Mouse (Mus musculus) kidney, postnatal 0 days (tissue): Measurements from ENCODE around the gene Nt5dc1. TPM values are rescaled to one million over a fixed set of nuclear protein-coding genes. Genes with fewer than 3 reads are reported as not detected.
"Not testable (repeated sequence)": the region's sequence is repeated elsewhere in the genome, so short reads cannot be mapped to it uniquely, and the experiment has no call there.

Experiments
- ATAC-seq: fragments of 200-750 bp; cut with Nextera tagmentation; replicated peaks from 2 replicates; pipeline ENCODE4 v1.8.0; 2017; ENCODE audit warnings: low read depth, moderate number of reproducible peaks, moderate TSS enrichment, moderate library complexity; ENCODE audit not compliant: low FRiP score
- DNase-seq: peaks from one replicate; pipeline ENCODE4 v3.0.0-alpha.2; 2016; ENCODE audit warnings: low spot score
- H3K27ac ChIP-seq: fragments of 300-500 bp; sonication (generic); 2 replicates; pipeline ENCODE4 v1.5.1; 2014; ENCODE audit warnings: mild to moderate bottlenecking
- H3K27me3 ChIP-seq: fragments of 300-500 bp; sonication (generic); 2 replicates; pipeline ENCODE4 v1.6.1; 2014; ENCODE audit warnings: low read length, mixed read lengths; ENCODE audit not compliant: insufficient read depth
- H3K36me3 ChIP-seq: fragments of 300-500 bp; sonication (generic); 2 replicates; pipeline ENCODE4 v1.6.1; 2014; ENCODE audit warnings: low read length, mixed read lengths; ENCODE audit not compliant: insufficient read depth
- H3K4me1 ChIP-seq: fragments of 300-500 bp; sonication (generic); replicated peaks from 2 replicates; pipeline ENCODE4 v1.6.1; 2014; ENCODE audit warnings: antibody characterized with exemption, low read length, mixed read lengths; ENCODE audit not compliant: insufficient read depth
- H3K4me2 ChIP-seq: fragments of 300-500 bp; sonication (generic); 2 replicates; pipeline ENCODE4 v1.6.1; 2014; ENCODE audit warnings: mild to moderate bottlenecking, low read length, moderate library complexity, mixed read lengths
- H3K4me3 ChIP-seq: fragments of 300-500 bp; sonication (generic); replicated peaks from 2 replicates; pipeline ENCODE4 v1.5.1; 2014; ENCODE audit warnings: low read depth, low read length
- H3K9ac ChIP-seq: fragments of 300-500 bp; sonication (generic); 2 replicates; pipeline ENCODE4 v1.6.1; 2014; ENCODE audit warnings: low read depth, low read length
- H3K9me3 ChIP-seq: fragments of 300-500 bp; sonication (generic); replicated peaks from 2 replicates; pipeline ENCODE4 v1.6.1; 2016; ENCODE audit warnings: low read length, inconsistent platforms, mixed read lengths
- CTCF ChIP-seq: IDR thresholded peaks from 2 replicates; pipeline ENCODE4 v1.5.1; 2016; ENCODE audit warnings: antibody characterized with exemption, low read depth, mild to moderate bottlenecking, moderate library complexity
- WGBS: fragments of 180-500 bp; shearing (Covaris S2); extraction: QIAGEN DNeasy Blood & Tissue Kit; methylation state at CpG from one replicate; pipeline ENCODE4 v1.1.7; 2014; 5-methylcytosine and 5-hydroxymethylcytosine counted together
- polyA plus RNA-seq: library from polyadenylated mRNA; unstranded; fragments of >200 nt; fragmentation: Nextera tagmentation; extraction: Ambion mirVana; gene quantifications from 2 replicates; pipeline ENCODE4 v1.2.1, GENCODE M21; 2015

Gene Nt5dc1
- 15.2 and 15.9 TPM in 2 replicates for polyA plus RNA-seq

DNA sequence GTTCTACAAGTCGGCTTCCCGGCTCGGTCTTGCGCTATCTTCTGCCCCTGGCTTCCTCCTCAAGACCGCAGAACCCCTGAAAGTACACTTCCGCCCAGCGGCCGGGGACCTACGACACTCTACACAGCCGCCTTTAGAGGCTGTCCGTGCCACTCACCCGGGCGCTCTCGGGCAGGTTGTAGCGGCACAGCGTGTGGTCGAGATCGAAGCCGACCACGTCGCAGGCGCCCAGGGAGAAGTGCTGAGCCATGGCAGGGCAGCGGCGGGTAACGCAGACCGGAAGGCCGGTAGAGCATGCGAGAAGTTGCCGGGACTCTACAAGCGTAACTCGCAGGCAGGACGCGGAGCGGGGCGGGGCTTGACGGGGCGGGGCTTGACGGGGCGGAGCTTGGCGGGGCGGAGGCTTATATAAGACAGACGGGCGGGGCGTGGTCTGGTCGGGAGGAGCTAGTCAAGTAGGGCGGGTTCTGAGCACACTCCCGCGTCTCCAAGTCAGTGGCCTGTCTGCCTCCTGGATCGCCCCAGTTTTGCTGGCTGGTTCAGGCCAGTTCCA, at the start of gene Nt5dc1:
Nt5dc1 (minus strand) TSS at position 349 of the 553 bp plus-strand sequence.
- Histone ChIP-seq H3K4me1 (peaks cover 5% of the 10 kb centered on the region; the same call in 1 of the 2 replicates), H3K4me3 (peak within 1 kb of the TSS; percentile 84), H3K9me3 (no peaks in the 10 kb centered on the region), H3K4me2 (peak within 1 kb of the TSS; percentile 62), H3K27ac (peak within 1 kb of the TSS; percentile 91), H3K36me3 (no peaks in the 10 kb centered on the region), H3K27me3 (no peaks in the 10 kb centered on the region), H3K9ac (peak within 1 kb of the TSS; percentile 88)
- 0 out of 2 replicates have a peak, but pooled peaks have one; percentile 5 for TF ChIP-seq CTCF
- WGBS, result under 1% methylated on average over 49 of the region's 49 CpGs
- ATAC-seq, result peak; percentile 99
- DNase-seq, result peak; percentile 97

DNA sequence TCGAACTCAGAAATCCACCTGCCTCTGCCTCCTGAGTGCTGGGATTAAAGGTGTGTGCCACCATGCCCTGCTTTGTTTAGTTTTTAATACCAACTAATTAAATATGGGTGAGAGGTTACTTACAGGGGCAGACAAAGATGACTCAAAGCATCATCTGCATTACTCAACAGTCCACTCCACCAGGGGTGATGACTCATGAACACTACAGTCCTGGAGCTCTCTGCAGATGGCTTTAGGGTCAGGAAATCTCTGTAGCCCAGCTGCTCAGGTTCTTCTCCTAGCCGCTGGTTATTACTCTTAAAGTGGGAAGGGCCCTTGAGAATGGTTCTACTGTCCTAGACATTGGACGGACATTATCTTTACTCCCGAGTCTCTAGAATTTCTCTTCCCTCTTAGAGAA, 46.0 kb upstream of the Nt5dc1 start:
- H3K36me3 ChIP-seq, result no peaks in the 10 kb centered on the region
- DNase-seq (no peak), ATAC-seq (no peak)
- no peak overlapping the region for H3K27ac ChIP-seq
- 93% methylated on average over 4 of the region's 4 CpGs for WGBS
- no peak overlapping the region for H3K4me2 ChIP-seq
- H3K4me3 ChIP-seq, result no peak overlapping the region
- no peak for TF ChIP-seq CTCF
- no peak overlapping the region for H3K9ac ChIP-seq
- no peaks in the 10 kb centered on the region for H3K4me1 ChIP-seq
- no peaks in the 10 kb centered on the region for H3K9me3 ChIP-seq
- H3K27me3 ChIP-seq, result no peaks in the 10 kb centered on the region

- no peak for DNase-seq
- Histone ChIP-seq H3K4me1 (no peaks in the 10 kb centered on the region), H3K9ac (no peak overlapping the region), H3K36me3 (no peaks in the 10 kb centered on the region), H3K4me2 (no peak overlapping the region), H3K27me3 (no peaks in the 10 kb centered on the region), H3K27ac (no peak overlapping the region), H3K9me3 (no peaks in the 10 kb centered on the region), H3K4me3 (no peak overlapping the region)
- no peak for TF ChIP-seq CTCF
- WGBS, result 57% methylated on average over 4 of the region's 4 CpGs
- ATAC-seq, result no peak
Observed at GRCm38 (mm10) chr10:34461451-34461850, 43.1 kb upstream of the Nt5dc1 start.

GRCm38 (mm10) chr10:34449469-34449868, 31.1 kb upstream of the Nt5dc1 start:
- no peak overlapping the region for H3K4me3 ChIP-seq
- no peaks in the 10 kb centered on the region for H3K27me3 ChIP-seq
- no peak overlapping the region for H3K9ac ChIP-seq
- DNase-seq, result no peak
- H3K27ac ChIP-seq, result no peak overlapping the region
- no peak overlapping the region for H3K4me2 ChIP-seq
- no peaks in the 10 kb centered on the region for H3K36me3 ChIP-seq
- H3K4me1 ChIP-seq, result no peaks in the 10 kb centered on the region
- no peak for ATAC-seq
- WGBS, result 70% methylated on average over 1 of the region's 1 CpGs
- H3K9me3 ChIP-seq, result no peaks in the 10 kb centered on the region
- TF ChIP-seq CTCF, result no peak

DNA sequence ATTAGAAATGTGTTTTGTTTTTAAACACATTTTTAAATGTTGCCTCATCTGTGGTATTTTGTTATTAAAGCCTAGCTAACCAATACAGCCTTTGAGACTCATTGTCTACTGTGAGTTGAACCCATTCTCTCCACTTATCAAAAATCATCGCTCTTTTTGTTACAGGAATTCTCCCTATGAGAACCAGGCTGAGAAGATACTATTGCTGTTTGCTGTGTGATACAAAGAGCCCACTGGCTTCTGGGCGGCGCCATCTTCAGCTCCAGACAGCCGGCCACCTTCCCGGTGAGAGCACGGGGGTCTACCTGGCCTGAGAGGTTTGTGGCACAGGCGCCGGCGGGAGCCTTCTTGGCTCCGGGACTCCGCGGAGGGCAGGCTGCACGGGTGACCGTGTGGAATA, 15.8 kb upstream of the Nt5dc1 start:
- H3K9ac ChIP-seq, H3K36me3 ChIP-seq, H3K4me3 ChIP-seq, H3K27me3 ChIP-seq, ATAC-seq, DNase-seq, H3K4me2 ChIP-seq, H3K4me1 ChIP-seq, H3K9me3 ChIP-seq, H3K27ac ChIP-seq: not testable (repeated sequence)
- WGBS, result 95% methylated on average over 6 of the region's 14 CpGs

- Histone ChIP-seq H3K36me3 (no peaks in the 10 kb centered on the region), H3K27me3 (no peaks in the 10 kb centered on the region), H3K4me2 (no peak overlapping the region), H3K9me3 (no peaks in the 10 kb centered on the region), H3K9ac (no peak overlapping the region), H3K4me3 (no peak overlapping the region), H3K27ac (no peak overlapping the region), H3K4me1 (no peaks in the 10 kb centered on the region)
- DNase-seq (peak; percentile 78), ATAC-seq (no peak)
- peak; percentile 89 for TF ChIP-seq CTCF
Observed at GRCm38 (mm10) chr10:34431783-34432182, 13.4 kb upstream of the Nt5dc1 start.

DNA sequence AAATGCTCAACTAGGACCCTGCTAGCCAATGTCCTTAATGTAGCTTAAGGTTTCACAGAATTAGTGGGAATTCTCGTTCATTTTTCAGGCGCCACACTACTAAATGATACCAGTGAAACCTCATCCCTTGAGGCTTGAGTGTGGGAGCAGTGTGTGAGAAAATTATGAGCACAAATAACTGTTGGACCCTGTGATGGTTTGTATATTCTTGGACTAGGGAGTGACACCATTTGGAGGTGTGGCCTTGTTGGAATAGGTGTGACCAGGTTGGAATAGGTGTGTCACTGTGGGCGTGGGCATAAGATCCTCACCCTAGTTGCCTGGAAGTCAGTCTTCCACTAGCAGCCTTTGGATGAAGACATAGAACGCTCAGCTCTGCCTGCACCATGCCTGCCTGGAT, 442 bp upstream of the Nt5dc1 start:
- ATAC-seq, result peak; percentile 29
- H3K4me2 ChIP-seq, result peak overlapping the region; percentile 62
- not testable (repeated sequence) for DNase-seq, H3K4me1 ChIP-seq, H3K27me3 ChIP-seq, H3K9me3 ChIP-seq, H3K36me3 ChIP-seq, H3K27ac ChIP-seq
- H3K9ac ChIP-seq, result peak overlapping the region; percentile 36; the same call in 1 of the 2 replicates
- WGBS, result 52% methylated on average over 4 of the region's 4 CpGs
- peak overlapping the region; percentile 84 for H3K4me3 ChIP-seq
